Comparison of ENCODE assay signal across 8 mouse cellular contexts in genomic region chr1:60096572-60097276, GRCm38 (mm10). TPM values are rescaled to one million over a fixed set of nuclear protein-coding genes. Genes with fewer than 3 reads are reported as not detected.
A peak's percentile ranks its signal among the peaks of the same experiment; 100 is the strongest.
DNase-seq lines count a peak whose midpoint lies in the region; ATAC-seq and TF ChIP-seq lines count a peak whose summit lies in the region.

No protein-coding gene starts in this region.

- no peaks in the 10 kb centered on the region for H3K27me3 ChIP-seq in cerebellum, adult 2 months (ENCODE audit: control insufficient read depth, insufficient read depth, low read length)
- H3K27me3 ChIP-seq in liver, embryonic 15.5 days: no peaks in the 10 kb centered on the region

- WGBS in cerebellum, adult 2 months: 7% methylated on average over 13 of the region's 13 CpGs
- WGBS in liver, embryonic 15.5 days (ENCODE audit: insufficient replicate concordance): 4% methylated on average over 13 of the region's 13 CpGs

- no peak for TF ChIP-seq CTCF in cerebellum, adult 2 months (IDR thresholded peaks at IDR 0.05; ENCODE audit: borderline replicate concordance, insufficient read depth, low read depth, low read length)

- DNase-seq in cerebellum, adult 2 months: peak; percentile 10 to 13
- DNase-seq in cerebellum, adult 8-10 months: no peak
- DNase-seq in thymus, postnatal 14 days: peak; percentile 36
- DNase-seq in thymus, postnatal 25 days: no peak
- DNase-seq in thymus, postnatal 36 days: peak; percentile 15 to 32
- no peak for DNase-seq in layer of hippocampus, postnatal 14 days (ENCODE audit: low spot score in 2 of 2)

- peaks cover 3% of the 10 kb centered on the region; the same call in 1 of the 2 replicates for H3K4me1 ChIP-seq in cerebellum, adult 2 months (ENCODE audit: control insufficient read depth, insufficient read depth, low read length)
- H3K4me1 ChIP-seq in liver, embryonic 15.5 days (replicated peaks): peaks cover 18% of the 10 kb centered on the region

- H3K9me3 ChIP-seq in liver, embryonic 15.5 days (replicated peaks): no peaks in the 10 kb centered on the region

- ATAC-seq in granulocyte monocyte progenitor cell, adult 5-6 weeks (replicated peaks; ENCODE audit: poor library complexity, severe bottlenecking): peak; percentile 24; the same call in 1 of the 2 replicates
- ATAC-seq in liver, embryonic 15.5 days (ENCODE audit: insufficient read depth): no peak

- peak overlapping the region; percentile 57 for H3K4me3 ChIP-seq in cerebellum, adult 2 months (replicated peaks; ENCODE audit: insufficient read depth, low read depth, low read length)
- H3K4me3 ChIP-seq in liver, embryonic 15.5 days (replicated peaks): peak overlapping the region; percentile 90

- no peak for TF ChIP-seq POLR2A in cerebellum, adult 2 months (IDR thresholded peaks at IDR 0.05; ENCODE audit: borderline replicate concordance, insufficient read depth, low read length)

- no peak overlapping the region for H3K27ac ChIP-seq in cerebellum, adult 2 months (ENCODE audit: insufficient read depth, low read length)
- peak overlapping the region; percentile 97; the same call in 1 of the 2 replicates for H3K27ac ChIP-seq in liver, embryonic 15.5 days (replicated peaks)

- peak overlapping the region; percentile 89 for H3K4me2 ChIP-seq in liver, embryonic 15.5 days

- peaks cover 23% of the 10 kb centered on the region for H3K36me3 ChIP-seq in liver, embryonic 15.5 days (replicated peaks)

- peak overlapping the region; percentile 86 for H3K9ac ChIP-seq in liver, embryonic 15.5 days

RNA-seq across cellular contexts. Expression of gene Carf, which starts 1.3 kb away (rescaled TPM):
- polyA plus RNA-seq in cerebellum, adult 2 months (2012; rRNA removed): 9.7 and 9.9 TPM in 2 replicates
- total RNA-seq in granulocyte monocyte progenitor cell, adult 5-6 weeks (2014; fragmentation: Nextera tagmentation): 10.8 and 14.1 TPM in 2 replicates
- 5.3 and 13.6 TPM in 2 replicates for total RNA-seq in granulocyte monocyte progenitor cell, adult 5-6 weeks (2017)
- 1.2 and 1.6 TPM in 2 replicates for polyA plus RNA-seq in liver, embryonic 15.5 days (2015; fragmentation: Nextera tagmentation; extraction: Ambion mirVana)
- 10 to 100 TPM; 25.5 to 27.3 TPM for total RNA-seq in layer of hippocampus, postnatal 14 days (2021)

RNA-seq across cellular contexts. Expression of gene Wdr12, which starts 1.7 kb away (rescaled TPM):
- polyA plus RNA-seq in cerebellum, adult 2 months (2012; rRNA removed): 20.6 and 22.7 TPM in 2 replicates
- total RNA-seq in granulocyte monocyte progenitor cell, adult 5-6 weeks (2014; fragmentation: Nextera tagmentation): 66.8 and 67.0 TPM in 2 replicates
- total RNA-seq in granulocyte monocyte progenitor cell, adult 5-6 weeks (2017): 95.6 and 116 TPM in 2 replicates
- 27.9 and 33.8 TPM in 2 replicates for polyA plus RNA-seq in liver, embryonic 15.5 days (2015; fragmentation: Nextera tagmentation; extraction: Ambion mirVana)
- total RNA-seq in layer of hippocampus, postnatal 14 days (2021): 10 to 100 TPM; 26.2 to 30.5 TPM

RNA-seq across cellular contexts. Expression of gene Ica1l, which starts 53.7 kb away (rescaled TPM):
- 20.7 and 21.4 TPM in 2 replicates for polyA plus RNA-seq in cerebellum, adult 2 months (2012; rRNA removed)
- not detected in 2 replicates for total RNA-seq in granulocyte monocyte progenitor cell, adult 5-6 weeks (2014; fragmentation: Nextera tagmentation)
- 0.10 and 0.86 TPM in 2 replicates for total RNA-seq in granulocyte monocyte progenitor cell, adult 5-6 weeks (2017)
- 0.17 and 0.31 TPM in 2 replicates for polyA plus RNA-seq in liver, embryonic 15.5 days (2015; fragmentation: Nextera tagmentation; extraction: Ambion mirVana)
- total RNA-seq in layer of hippocampus, postnatal 14 days (2021): 10 to 100 TPM; 33.7 to 36.5 TPM

Comparison
In these comparisons a context has a peak if more than half of its experiments do, and no peak if none do; other contexts are left out.
1. DNase-seq: peak in cerebellum, adult 2 months (2 of 2), thymus, postnatal 14 days (single experiment) and thymus, postnatal 36 days (2 of 2); none in cerebellum, adult 8-10 months (single experiment), thymus, postnatal 25 days (single experiment) and layer of hippocampus, postnatal 14 days (0 of 2).
2. RNA of gene Ica1l, which starts 53.7 kb away (total RNA-seq): 33.7 to 36.5 TPM in layer of hippocampus, postnatal 14 days; 0.10 to 0.86 TPM in granulocyte monocyte progenitor cell, adult 5-6 weeks; every median in the first group is over 10 times any median in the second.